Mouse (Mus musculus) left cerebral cortex, adult 9 months (tissue): ENCODE data around the gene Smg7.
A peak's percentile ranks its signal among the peaks of the same experiment; 100 is the strongest.
"Not testable (repeated sequence)": the region's sequence is repeated elsewhere in the genome, so short reads cannot be mapped to it uniquely, and the experiment has no call there.

Experiments
- DNase-seq, 2 experiments: peaks; one replicate each; pipeline ENCODE4 v3.0.0; 2022; ENCODE audit warnings: low spot score in 2 of 2

Gene Smg7

DNA sequence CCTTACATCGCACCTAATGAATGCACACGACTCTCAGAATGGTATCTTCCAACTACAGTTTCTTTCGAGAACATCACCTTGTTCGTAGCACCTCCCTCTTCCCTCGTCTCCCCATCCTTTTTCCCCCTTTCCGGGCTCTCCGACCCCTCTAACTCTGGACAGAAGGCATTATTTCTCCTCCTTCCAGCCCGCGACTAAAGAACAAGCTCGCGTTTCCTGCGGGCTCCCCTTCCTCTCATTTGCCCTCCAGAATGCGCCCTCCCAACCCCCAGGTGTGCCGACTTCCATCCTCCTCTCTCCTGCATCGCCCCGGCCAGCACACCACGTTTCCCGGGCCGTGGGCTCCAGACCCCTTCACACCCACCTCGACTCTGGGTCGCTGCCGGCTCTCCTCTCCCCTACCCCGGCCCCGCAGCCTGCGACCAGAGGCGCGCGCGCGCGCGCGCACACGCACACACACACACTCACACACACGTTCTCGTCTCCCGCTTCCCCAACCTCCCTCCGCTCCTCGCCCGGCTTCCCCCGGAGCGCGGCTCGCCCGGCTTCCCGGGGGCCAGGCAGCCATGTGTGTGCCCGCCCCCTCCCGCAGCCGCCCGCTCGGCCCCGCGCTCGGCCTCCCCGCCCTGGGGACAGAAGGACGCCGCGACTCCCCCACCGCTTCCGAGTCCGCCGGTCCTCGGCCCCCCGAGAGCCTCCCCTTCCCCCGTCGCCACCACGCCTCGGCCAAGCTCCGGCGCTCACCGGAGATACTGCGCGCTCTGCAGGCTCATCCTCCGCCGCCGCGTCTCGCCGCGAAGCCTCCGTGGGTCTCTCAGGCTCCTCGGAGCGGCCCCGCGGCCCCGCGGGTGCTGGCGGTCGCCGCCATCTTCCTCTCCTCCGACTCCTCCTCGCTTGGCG is at the start of gene Smg7:
TSS of gene Smg7 (minus strand) at position 882 of the 900 bp plus-strand sequence.
- peak in 1 of 2 experiments; percentile 28 for DNase-seq

- DNase-seq: no peak
Measured at GRCm38 (mm10) chr1:152942977-152943376, 40.5 kb upstream of the Smg7 start.

GRCm38 (mm10) chr1:152936365-152936764 is 33.9 kb upstream of the Smg7 start:
- DNase-seq: no peak

- DNase-seq: no peak
Measured at GRCm38 (mm10) chr1:152935476-152935875, 33.0 kb upstream of the Smg7 start.

- no peak for DNase-seq
Measured at GRCm38 (mm10) chr1:152933962-152934361, 31.5 kb upstream of the Smg7 start.

DNA sequence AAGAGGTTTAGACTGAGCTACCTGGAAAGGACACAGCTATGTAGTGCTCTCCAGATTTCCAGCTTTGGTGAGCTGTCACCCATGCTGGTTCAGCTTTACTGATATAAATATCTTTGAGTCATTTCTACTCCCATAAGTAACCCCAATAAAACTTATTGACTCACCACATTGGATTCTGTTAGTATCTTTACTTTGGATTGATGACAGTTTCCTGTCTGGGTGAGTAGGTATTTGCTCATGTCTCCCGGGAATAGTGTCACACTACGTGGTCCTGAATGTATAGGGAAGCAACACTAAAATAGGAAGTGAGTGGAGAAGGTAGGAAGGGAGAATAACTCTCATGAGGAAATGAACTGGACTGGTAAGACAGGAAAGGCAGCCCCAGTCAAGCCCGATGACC is 19.3 kb upstream of the Smg7 start:
- DNase-seq: no peak

DNA sequence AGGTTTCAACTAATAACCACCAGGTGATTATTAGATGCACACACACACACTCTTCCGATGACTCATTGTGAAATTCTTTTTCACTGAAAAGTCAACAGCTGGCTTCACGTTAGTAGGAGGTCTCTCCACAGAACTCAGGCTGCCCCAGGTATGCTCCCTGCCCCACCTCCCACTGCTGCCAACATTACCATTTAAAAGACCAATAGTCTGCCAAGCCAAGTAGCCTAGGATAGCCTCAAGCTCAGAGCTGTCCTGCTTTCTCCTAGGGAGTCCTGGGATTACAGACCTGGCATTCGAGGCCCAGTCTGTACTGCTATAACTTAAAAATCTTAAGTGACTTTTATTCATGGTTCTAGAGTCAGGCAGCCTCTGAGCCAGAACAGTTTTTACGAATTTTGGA is 15.2 kb upstream of the Smg7 start:
- DNase-seq: no peak

DNA sequence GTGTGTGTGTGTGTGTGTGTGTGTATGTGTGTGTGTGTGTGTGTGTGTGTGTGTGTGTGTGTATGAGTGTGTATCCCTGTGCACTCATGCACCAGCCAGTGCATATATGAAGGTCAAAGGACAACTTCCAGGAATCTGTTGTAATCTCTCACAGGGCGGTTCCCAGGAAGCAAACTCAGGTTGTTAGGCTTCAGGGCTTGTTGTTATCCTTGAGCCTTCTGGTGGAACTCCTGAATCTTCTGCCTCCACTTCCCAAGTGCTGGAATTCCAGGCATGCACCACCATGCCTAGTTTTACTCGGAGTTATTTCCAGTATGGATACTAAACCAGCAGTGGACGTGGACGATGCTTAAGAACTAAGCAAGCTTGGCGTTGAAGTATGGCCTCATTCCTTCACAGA is 14.5 kb upstream of the Smg7 start:
- no peak for DNase-seq

- no peak for DNase-seq
Measured at GRCm38 (mm10) chr1:152915766-152916165, 13.3 kb upstream of the Smg7 start.

GRCm38 (mm10) chr1:152913483-152914460 is 11.3 kb upstream of the Smg7 start:
- DNase-seq: no peak

GRCm38 (mm10) chr1:152904469-152904868 is 2.0 kb upstream of the Smg7 start:
- DNase-seq: peak; percentile 62 to 86

DNA sequence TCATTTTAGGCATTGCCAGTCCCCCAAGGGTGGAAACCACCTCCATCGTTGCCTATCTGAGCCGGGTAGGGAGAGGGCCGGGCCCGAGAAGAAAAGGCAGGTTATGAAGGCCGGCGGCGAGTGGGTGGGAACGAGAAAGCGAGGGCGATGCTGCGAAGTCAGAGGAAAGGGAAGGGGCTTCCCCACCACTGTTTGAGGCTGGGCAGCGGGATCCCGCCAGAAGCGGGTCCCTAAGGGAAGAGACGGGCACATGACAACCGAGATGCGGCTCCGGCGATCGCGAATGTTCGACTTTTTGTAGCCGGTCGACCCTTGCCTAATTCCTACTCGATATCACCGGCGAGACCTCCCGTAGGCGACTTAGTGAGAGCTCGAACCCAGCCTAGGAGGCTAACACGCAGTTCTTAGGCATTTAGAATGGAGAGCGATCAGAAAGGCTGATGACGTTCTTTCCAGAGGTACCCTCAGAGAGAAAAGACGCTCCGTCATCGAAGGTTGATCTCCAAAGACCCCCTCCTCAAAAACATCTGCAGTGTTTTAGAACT is 1.2 kb upstream of the Smg7 start:
- no peak for DNase-seq

DNA sequence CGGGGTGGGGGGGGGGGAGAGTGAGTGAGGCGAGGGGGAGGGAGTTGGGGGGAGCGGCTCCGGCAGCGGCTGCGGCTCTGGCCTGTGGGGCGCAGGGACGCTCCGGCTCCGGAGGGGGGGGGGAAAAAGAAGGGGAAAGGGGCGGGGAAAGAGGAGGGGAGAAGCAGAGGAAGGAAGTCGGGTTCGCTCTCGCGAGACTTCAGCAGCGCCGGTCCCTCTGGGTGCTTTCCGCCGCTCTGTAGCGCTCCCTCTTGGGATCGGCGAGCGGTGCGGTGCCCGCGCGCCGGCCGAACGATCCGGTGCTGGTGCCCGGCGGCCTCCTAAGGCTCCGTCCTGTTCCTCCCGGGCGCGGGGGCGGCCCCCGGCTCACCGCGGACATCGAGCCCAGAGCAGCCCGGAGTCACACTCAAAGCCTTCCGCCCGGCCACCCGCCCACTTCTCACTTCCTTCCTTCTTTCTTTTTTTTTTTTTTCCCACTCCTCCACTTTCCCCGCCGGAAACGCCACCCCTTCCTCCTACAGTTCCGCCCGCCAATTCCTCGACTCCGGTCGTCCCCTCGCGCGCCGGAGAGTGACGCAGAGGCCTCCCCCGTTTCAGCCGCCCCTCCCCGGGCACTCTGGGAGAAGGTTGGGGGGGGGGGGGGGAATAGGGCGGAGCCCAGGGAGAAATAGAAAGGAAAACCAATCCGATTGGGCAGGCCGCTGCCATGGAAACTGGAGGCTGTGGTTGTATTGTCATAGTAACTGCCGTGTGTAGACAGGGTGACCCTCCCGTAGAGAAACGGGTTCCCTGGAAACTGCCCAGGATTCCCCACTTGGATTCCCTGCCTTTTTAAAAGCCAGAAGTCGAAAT is 445 bp upstream of the Smg7 start:
- DNase-seq: peak; percentile 92 to 97

DNA sequence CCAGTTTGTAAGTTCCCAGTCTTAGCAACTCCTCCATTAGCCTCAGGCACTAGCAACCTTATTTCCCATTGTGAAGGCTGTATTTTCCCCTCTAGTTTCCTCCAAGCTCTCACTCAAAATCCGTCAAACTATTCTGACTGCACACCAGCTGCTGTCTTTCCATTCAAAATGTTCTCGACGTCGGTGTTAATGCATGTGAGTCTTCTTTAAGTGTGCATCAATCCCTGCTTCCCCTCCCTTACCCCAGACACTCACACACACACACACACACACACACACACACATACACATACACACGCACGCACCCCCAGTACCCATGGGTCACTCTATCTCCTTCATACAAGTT is 1.1 kb downstream of the Smg7 start:
- no peak for DNase-seq

- DNase-seq: not testable (repeated sequence)
Measured at GRCm38 (mm10) chr1:152888086-152888485, 14.4 kb downstream of the Smg7 start.

GRCm38 (mm10) chr1:152871031-152871430 is 31.4 kb downstream of the Smg7 start:
- no peak for DNase-seq

- no peak for DNase-seq
Measured at GRCm38 (mm10) chr1:152869901-152870300, 32.5 kb downstream of the Smg7 start.

- DNase-seq: no peak
Measured at GRCm38 (mm10) chr1:152846856-152847255, 55.6 kb downstream of the Smg7 start.

- no peak for DNase-seq
Measured at GRCm38 (mm10) chr1:152845211-152845730, 57.2 kb downstream of the Smg7 start.

DNA sequence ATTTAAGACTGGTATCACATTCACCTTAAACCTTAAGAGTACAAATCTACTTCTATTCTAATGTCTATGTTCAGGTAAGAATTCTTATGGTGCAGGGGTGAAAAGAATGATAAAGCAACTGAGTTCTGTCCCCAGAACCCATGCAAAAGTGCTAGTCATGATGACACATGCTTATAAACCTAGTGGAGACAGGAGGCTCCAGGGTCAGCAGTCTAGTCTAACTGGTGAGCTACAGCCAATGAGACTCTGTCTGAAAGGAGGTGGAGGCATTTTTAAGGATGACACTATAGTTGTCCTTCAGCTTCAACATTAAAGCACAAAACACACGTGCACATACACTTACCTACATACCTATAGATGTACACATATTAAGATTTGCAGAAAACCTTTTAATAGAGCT is 57.8 kb downstream of the Smg7 start:
- DNase-seq: no peak

DNA sequence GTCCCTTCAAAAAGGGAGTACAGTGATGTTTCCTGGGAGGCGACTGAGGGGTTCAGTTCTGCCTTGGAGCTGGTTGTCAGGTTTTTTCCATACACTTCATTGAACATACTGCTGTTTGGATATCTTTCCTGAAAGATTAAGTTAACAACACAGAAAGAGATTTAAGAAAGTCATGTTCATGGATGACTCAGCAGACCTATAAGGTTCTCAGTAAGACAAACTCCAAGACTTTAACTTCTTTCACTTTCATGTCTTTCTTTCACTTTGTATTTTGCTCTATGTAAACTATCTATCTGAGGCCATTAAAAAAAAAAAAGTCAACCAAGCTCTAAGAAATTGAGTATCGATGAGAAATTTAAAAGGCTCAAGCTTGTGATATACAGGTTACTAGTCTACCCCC is 61.4 kb downstream of the Smg7 start:
- no peak for DNase-seq
